Mouse (Mus musculus): ENCODE measurements around the gene Ctnna3.
"Not testable (repeated sequence)": the region's sequence is repeated elsewhere in the genome, so short reads cannot be mapped to it uniquely, and the experiment has no call there.

The Ctnna3 gene

DNA sequence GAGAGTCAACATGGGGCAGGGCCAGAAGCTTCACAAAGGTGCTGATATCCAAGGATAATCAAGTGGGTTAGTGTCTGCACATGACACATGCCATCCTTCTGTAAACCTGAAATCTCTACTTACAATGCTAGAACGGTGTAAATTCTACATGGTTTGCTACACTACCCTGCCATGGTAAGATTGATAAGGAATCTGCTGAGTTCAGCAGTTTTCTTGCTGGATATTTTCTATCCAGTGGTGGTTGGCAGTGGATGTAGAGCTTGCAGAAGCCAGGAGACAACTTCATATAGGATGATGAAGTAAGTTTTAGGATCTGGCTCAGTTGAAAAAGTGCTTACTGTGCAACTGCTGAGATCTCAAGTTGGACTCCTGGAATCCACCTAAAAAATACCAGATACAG is 767.7 kb downstream of the Ctnna3 start:
- no peak for DNase-seq (ENCODE audit: low read depth, low spot score)

- no peak for DNase-seq (ENCODE audit: low read depth, low spot score)
These were observed 785.7 kb downstream of the Ctnna3 start for GRCm38 (mm10) chr10:64215632-64216031.

- no peak for DNase-seq (ENCODE audit: low read depth, low spot score)
These were observed 793.1 kb downstream of the Ctnna3 start for GRCm38 (mm10) chr10:64223023-64223422.

DNA sequence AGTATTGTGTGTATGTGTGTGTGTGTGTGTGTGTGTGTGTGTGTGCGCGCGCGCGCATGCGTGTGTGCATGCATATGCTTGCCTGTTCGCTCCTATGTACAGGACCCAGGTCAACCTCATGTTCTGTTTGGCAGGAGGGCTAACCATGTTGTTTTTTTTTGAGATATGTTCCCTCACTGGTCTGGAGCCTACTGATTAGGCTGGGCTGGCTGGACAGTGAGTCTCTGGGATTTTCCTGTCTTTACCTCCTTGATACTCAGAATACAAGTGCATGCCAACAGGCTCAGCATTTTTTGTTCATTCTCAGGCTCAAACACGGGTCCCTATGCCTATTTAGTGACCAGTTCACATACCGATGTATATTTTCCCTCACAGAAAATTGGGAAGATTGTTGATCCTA is 794.1 kb downstream of the Ctnna3 start:
- no peak for DNase-seq (ENCODE audit: low read depth, low spot score)

DNA sequence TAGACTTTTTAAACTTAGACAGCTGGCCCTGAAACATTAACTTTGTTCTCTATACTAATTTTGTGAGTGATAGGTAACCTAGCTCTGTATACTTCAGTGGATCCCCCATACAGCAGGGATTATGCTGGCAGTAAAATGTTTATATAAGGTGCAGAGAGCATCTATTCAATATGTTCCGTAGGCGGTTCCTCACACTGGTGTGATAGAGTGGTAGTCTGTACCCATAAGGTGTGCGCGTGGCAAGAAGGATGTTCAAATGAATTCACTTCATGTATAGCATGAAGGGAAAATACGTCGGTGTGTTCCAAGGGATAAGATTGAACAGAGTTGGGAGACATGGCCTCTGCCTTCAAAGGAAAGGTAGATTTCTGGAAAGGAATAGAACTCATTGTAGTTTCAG is 794.5 kb downstream of the Ctnna3 start:
- DNase-seq (ENCODE audit: low read depth, low spot score): no peak

GRCm38 (mm10) chr10:64225826-64226225 is 795.9 kb downstream of the Ctnna3 start:
- not testable (repeated sequence) for DNase-seq (ENCODE audit: low read depth, low spot score)

- DNase-seq (ENCODE audit: low read depth, low spot score): no peak
These were observed 813.5 kb downstream of the Ctnna3 start for GRCm38 (mm10) chr10:64243421-64243820.

- no peak for DNase-seq (ENCODE audit: low read depth, low spot score)
These were observed 838.3 kb downstream of the Ctnna3 start for GRCm38 (mm10) chr10:64268156-64268555.

- DNase-seq (ENCODE audit: low read depth, low spot score): no peak
These were observed 845.2 kb downstream of the Ctnna3 start for GRCm38 (mm10) chr10:64275143-64275542.

DNA sequence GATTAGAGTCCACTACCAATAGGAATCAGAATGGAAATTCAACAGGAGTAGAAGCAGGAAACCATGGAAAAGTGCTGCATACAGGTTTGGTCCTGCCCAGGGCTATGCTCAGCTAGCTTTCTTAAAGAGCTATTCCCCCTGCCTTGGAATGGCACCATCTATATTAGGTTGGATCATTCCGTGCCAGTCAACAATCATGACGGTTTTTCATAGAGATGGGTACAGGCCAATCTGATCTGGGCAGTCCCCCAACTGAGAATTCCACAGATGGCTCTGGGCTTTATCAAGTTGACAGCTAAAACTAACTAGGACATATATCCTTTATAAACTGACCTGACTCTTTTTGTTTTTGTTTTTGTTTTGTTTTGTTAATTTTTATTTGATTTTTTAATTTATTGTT is 848.9 kb downstream of the Ctnna3 start:
- DNase-seq (ENCODE audit: low read depth, low spot score): no peak

GRCm38 (mm10) chr10:64305802-64306201 is 875.9 kb downstream of the Ctnna3 start:
- no peak for DNase-seq (ENCODE audit: low read depth, low spot score)

DNA sequence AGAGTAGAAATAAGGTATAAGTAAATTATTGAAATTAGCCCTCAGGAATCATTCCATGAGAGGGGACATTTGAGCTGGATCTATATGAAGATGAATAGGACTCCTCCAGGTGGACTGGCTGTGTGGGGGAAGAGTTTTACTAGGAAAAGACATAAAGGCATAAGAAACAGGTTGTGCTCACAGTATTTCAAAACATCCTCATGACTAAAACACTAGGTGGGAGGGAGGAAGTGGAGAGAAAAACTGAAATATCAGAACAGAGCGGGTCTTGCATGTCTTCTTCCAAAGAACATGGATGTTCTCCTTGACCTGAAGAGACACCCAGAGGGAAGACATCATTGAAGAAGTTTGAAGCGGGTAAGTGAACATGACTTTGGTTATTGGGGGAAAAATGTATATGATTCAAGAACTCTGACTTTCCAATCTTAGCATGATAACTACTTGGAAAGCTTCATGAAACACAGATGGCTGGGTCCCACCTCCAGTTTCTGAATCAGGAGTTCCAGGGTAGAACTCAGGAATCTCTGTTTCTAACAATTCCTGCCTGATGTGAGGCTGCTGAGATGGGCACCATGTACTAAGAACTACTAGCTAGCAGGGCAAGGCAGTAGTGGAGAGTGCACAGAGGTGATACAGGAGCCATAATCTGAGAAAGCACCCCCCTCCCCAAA is 881.9 kb downstream of the Ctnna3 start:
- no peak for DNase-seq (ENCODE audit: low read depth, low spot score)

GRCm38 (mm10) chr10:64320332-64320731 is 890.4 kb downstream of the Ctnna3 start:
- DNase-seq (ENCODE audit: low read depth, low spot score): no peak

- DNase-seq (ENCODE audit: low read depth, low spot score): no peak
These were observed 912.9 kb downstream of the Ctnna3 start for GRCm38 (mm10) chr10:64342702-64343379.

- no peak for DNase-seq (ENCODE audit: low read depth, low spot score)
These were observed 943.4 kb downstream of the Ctnna3 start for GRCm38 (mm10) chr10:64373288-64373687.

- DNase-seq (ENCODE audit: low read depth, low spot score): no peak
These were observed 947.9 kb downstream of the Ctnna3 start for GRCm38 (mm10) chr10:64377751-64378150.

DNA sequence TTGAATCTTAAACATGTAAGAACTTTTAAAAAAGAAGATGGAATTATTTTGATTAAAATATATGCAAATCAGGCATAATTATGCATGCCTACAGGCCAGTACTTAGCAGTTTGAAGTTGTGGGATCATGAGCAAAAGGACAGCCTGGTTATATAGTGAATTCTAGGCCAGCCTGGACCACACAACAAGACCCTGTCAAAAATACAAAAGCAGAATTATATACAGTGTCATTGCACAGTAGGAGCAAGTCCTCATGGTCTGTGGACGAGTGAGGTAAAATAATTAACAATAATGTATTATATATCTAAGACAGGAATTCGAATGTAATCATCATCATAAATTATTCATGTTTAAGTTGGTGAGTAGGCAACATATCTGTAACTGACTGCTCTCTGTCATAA is 966.7 kb downstream of the Ctnna3 start:
- no peak for DNase-seq (ENCODE audit: low read depth, low spot score)

DNA sequence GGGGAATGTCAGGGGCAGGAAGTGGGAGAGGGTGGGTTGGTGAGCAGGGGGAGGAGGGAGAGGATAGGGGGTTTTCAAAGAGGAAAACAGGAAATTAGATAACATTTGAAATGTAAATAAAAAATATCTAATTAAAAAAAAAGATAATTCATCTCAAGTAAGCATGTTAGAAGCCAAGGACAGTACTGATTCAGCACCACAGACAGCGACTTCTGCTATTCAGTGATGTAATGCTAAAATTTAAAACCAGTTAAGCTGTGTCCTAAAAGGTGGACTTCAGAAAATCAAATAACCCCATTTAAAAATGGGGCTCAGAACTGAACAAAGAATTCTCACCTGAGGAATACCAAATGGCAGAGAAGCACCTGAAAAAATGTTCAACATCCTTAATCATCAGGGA is 988.5 kb downstream of the Ctnna3 start:
- DNase-seq (ENCODE audit: low read depth, low spot score): peak; percentile 38

DNA sequence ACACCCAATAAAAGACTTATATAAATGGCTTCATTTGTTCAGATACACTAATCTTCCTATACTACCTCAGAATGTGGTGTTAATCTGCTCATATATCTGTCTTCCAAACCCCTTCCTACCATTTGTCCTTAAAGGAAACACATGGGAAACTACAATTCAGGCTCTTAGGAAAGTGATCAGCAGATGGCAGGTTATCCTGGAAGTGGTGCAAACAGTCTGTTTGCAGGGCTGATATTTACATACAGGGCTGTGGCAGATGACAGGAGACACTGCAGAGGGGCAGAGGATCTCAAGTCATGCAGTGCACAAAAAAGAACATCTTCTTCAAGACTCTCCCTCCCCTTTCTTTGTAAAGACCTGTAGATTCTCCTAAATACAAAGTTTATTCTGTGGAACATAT is 1008.8 kb downstream of the Ctnna3 start:
- DNase-seq (ENCODE audit: low read depth, low spot score): no peak

GRCm38 (mm10) chr10:64448624-64449023 is 1018.7 kb downstream of the Ctnna3 start:
- DNase-seq (ENCODE audit: low read depth, low spot score): no peak

DNA sequence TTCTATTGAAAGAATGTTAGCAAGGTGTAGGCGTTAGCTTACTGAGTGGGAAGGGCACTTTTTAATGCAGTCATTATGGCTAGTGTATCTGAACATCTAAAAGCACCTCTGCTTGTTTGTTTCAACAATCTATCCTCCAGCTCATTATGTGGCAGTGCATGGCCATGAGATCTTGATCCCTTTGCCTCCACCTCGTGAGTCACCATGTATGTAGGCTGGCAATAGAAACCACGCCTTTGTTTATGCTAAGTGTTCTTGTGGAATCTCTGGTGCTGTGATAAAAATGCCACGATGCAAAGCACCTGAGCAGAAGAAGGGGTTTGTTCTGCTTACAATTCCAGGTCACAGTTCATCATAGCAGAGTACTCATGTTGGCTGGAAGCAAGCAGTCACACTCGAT is 1053.4 kb downstream of the Ctnna3 start:
- no peak for DNase-seq (ENCODE audit: low read depth, low spot score)

DNA sequence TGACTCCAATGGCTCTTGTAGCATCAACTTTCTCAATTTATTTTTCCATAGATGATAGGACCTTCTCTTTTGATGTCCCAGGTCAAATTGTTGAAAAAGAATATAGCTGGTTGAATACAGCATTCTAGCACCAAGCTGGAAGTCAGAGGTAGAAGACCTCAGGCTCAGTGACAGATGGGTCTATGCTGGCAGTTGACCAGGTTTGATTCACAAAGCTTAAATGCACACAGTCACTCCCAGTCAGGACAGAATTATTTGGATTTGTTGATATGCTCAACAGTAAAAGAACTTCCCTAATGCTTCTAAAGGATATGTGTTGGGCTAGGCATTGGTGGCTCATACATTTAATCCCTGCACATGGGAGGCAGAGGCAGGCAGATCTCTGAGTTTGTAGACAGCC is 1059.6 kb downstream of the Ctnna3 start:
- DNase-seq (ENCODE audit: low read depth, low spot score): no peak

DNA sequence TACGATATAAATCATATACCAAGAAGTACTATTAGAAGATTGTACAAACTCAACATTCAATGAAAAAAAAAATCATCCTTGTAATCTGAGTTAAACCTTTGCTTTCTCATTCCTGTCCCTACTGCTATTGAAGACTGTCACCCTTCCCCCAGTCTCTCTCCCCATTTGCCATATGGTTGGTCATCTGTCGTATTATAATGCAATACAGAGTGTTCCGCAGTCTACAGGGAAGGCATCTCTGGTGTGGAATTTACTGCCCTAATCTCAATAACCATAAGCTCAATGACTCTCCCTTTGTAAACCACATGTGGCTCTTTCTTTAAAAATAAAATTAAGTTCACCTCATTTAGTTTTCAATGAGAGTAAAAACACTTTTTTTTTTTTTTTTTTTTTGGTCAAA is 1113.7 kb downstream of the Ctnna3 start:
- no peak for DNase-seq (ENCODE audit: low read depth, low spot score)

GRCm38 (mm10) chr10:64544389-64544788 is 1114.5 kb downstream of the Ctnna3 start:
- DNase-seq (ENCODE audit: low read depth, low spot score): no peak

Data from ZHBTc4 (cell line).